Mouse (Mus musculus): ENCODE measurements around the gene Lhfpl5. TPM values are rescaled to one million over a fixed set of nuclear protein-coding genes. Genes with fewer than 3 reads are reported as not detected.

Gene Lhfpl5
- polyA plus RNA-seq, 1 experiment from 2014 or later, result 2.9 TPM

DNA sequence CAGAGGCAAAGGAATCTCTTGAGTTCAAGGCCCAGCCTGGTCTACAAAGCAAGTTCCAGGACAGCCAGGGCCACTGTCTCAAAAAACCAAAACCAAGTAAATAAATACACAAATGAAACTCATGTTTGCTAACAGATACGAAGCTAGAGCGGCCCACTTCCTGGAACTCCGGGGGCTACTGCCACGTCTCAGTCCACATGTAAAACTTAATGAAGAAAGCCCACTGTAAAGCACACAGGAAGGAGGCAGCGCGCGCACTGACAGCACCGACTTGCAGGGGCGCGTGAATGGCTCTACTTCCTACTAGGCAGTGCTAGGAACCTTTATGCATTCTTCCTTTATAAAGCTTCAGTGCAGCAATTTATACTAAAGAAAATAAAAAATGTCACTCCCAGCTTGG, 42.2 kb downstream of the Lhfpl5 start:
- H3K4me1 ChIP-seq, result peaks cover 41% of the 10 kb centered on the region
- 91% methylated on average over 10 of the region's 10 CpGs for WGBS
- H3K27me3 ChIP-seq, result no peaks in the 10 kb centered on the region
- H3K27ac ChIP-seq, result no peak overlapping the region; the same call in 1 of the 2 replicates
- H3K4me3 ChIP-seq, result no peak overlapping the region
- peaks cover 45% of the 10 kb centered on the region for H3K36me3 ChIP-seq (ENCODE audit: poor library complexity, severe bottlenecking)
- H3K9ac ChIP-seq, result no peak overlapping the region
- H3K9me3 ChIP-seq (replicated peaks), result no peaks in the 10 kb centered on the region
- ATAC-seq, result no peak
- H3K4me2 ChIP-seq, result no peak overlapping the region

DNA sequence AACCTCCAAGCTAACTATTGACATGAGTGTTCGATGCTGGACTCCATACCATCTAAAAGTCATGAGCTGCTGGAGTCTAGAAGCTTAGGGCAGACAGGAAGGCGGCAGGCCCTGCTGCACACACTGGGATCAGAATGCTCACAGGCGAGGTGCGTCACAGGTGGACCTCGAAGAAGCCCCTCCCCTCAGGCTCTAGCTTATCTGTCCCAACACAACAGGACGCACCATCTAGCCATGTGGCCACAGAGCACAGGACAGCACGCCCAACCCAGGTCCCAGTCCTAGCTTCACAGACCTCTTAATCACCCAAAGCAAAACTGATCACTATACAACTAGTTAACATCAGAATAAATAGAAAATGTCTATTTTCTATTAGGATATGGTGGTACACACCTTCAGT, 42.7 kb downstream of the Lhfpl5 start:
- WGBS, result 89% methylated on average over 7 of the region's 7 CpGs
- no peak for ATAC-seq
- Histone ChIP-seq H3K36me3 (ENCODE audit: poor library complexity, severe bottlenecking) (peaks cover 45% of the 10 kb centered on the region), H3K4me3 (no peak overlapping the region), H3K27ac (no peak overlapping the region), H3K4me1 (peaks cover 43% of the 10 kb centered on the region), H3K9ac (no peak overlapping the region), H3K27me3 (no peaks in the 10 kb centered on the region), H3K9me3 (replicated peaks) (no peaks in the 10 kb centered on the region), H3K4me2 (no peak overlapping the region)

DNA sequence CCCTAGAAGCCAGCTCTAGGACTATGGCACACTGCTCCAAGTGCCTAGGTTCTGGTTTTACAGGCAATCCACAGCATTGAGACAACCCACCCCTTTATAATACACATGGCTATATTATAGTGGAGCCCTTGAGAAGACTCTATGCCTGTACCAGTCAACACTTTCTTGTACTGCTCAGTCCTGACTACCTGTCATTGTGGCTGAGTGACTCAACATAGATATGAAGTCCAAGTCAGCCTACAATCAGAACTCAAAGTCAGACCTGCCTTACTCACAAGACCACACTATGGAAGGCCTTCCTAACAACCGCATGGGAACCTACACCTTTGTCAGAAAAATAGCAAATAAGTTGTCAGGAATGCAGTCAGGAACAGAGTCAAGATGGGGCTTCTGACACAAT, 43.3 kb downstream of the Lhfpl5 start:
- Histone ChIP-seq H3K9me3 (replicated peaks) (no peaks in the 10 kb centered on the region), H3K27ac (no peak overlapping the region), H3K4me1 (peaks cover 43% of the 10 kb centered on the region), H3K27me3 (no peaks in the 10 kb centered on the region), H3K4me2 (no peak overlapping the region), H3K9ac (no peak overlapping the region), H3K36me3 (ENCODE audit: poor library complexity, severe bottlenecking) (peaks cover 43% of the 10 kb centered on the region), H3K4me3 (no peak overlapping the region)
- WGBS, result 100% methylated on average over 1 of the region's 1 CpGs
- no peak for ATAC-seq

DNA sequence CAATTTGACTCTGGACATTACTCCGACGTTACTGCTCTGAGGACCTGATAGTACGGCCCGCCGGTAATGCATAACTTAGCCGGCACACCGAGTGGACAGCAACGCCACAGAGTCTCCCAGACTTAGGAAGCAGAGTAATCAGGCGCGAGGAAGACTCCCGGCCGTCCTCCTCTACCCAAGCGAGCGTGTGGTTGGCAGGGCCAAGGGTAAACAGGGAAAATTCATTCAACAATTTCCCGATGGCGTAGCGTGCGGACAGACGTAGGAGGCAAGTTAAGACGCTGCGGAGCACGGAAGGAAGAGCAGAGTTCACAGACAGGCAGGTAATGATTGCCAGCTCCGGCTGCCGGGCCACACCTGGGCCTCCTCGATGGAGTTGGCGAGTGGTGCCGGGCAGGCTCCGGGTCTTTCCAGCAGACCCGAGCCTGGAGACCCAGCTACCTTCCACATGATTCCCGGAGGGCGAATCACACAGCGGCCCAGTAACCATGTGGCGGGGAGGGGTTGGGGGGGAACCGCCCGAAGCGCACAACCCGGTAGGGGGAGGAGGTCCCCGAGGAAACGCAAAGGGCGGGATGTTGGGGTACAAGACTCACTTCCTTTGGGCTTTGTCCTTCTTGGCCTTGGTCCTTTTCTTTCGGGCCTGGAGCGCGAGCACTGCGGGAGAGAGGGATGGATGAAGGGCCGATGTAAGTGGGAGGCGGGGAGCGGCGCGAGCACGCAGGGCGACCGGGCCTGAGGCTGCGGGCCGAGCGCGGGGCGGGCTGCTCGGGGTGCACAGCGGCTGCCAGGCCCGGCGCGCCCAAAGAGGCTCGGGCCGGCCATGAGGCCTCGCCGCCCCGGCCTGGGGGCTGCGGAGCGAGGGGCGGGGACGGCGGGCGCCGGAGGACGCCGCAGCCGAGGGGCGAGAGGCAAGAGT, 46.2 kb downstream of the Lhfpl5 start:
- Histone ChIP-seq H3K4me2 (peak overlapping the region; percentile 93), H3K4me3 (peak overlapping the region; percentile 99), H3K27me3 (no peaks in the 10 kb centered on the region), H3K9ac (peak overlapping the region; percentile 98), H3K36me3 (ENCODE audit: poor library complexity, severe bottlenecking) (peaks cover 21% of the 10 kb centered on the region), H3K4me1 (peaks cover 43% of the 10 kb centered on the region), H3K9me3 (replicated peaks) (no peaks in the 10 kb centered on the region), H3K27ac (peak overlapping the region; percentile 88)
- ATAC-seq, result peak; percentile 77
- whole genome bisulfite sequencing, result under 1% methylated on average over 63 of the region's 78 CpGs

DNA sequence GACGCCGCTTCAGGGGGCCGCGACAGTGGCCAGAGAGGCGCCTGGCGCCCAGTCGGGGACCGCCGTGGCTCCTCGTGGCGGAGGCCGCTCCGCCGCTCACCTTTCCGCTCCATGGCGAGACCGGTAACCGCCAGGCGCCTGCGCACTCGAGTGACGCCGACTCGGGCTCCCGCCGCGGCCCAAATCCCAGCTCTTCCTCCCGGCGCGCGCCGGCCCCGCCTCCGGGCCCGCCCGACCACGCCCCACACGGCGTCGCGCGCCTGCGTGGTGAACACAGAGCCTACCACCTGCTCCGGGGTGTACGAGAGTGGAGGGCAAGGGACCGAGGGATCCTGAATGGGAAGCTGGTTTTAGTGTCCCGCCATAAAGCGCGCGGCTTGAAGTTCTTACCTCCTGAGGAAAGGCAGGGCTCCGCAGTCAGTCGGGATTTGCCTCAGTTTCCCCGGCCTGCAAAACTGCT, 46.9 kb downstream of the Lhfpl5 start, which contains the start of gene Srpk1:
Srpk1 (minus strand) TSS at position 410 of the 460 bp plus-strand sequence.
- Histone ChIP-seq H3K9me3 (replicated peaks) (no peaks in the 10 kb centered on the region), H3K9ac (peak within 1 kb of the TSS; percentile 98), H3K4me1 (peaks cover 43% of the 10 kb centered on the region), H3K4me2 (peak within 1 kb of the TSS; percentile 93), H3K27ac (peak within 1 kb of the TSS; percentile 88), H3K27me3 (no peaks in the 10 kb centered on the region), H3K4me3 (peak within 1 kb of the TSS; percentile 99), H3K36me3 (ENCODE audit: poor library complexity, severe bottlenecking) (peaks cover 21% of the 10 kb centered on the region)
- under 1% methylated on average over 42 of the region's 53 CpGs for WGBS
- peak; percentile 96 for ATAC-seq

DNA sequence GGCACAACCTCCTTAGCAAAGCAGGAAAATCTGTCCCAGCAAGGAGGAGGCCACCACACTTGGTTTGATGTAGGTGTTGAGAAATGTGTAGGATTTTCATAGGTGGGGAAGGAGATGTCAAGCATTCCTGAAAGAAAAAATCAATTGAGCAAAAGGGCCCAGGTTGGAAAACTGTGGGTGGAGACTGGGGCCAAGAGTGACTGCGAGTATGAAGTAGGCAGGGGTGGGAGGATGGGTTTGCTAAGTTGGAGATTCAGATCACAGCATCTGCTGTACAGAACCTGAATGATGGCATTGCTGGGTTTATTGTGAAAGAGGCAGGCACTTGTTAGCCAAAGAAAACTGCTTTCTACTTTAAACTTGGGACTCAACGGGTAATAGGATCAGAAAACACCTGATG, 49.4 kb downstream of the Lhfpl5 start:
- Histone ChIP-seq H3K27ac (no peak overlapping the region), H3K4me3 (no peak overlapping the region), H3K36me3 (ENCODE audit: poor library complexity, severe bottlenecking) (peaks cover 6% of the 10 kb centered on the region), H3K9ac (no peak overlapping the region), H3K27me3 (no peaks in the 10 kb centered on the region), H3K4me2 (no peak overlapping the region), H3K9me3 (replicated peaks) (no peaks in the 10 kb centered on the region), H3K4me1 (peaks cover 19% of the 10 kb centered on the region)
- WGBS, result 86% methylated on average over 2 of the region's 2 CpGs
- no peak for ATAC-seq

DNA sequence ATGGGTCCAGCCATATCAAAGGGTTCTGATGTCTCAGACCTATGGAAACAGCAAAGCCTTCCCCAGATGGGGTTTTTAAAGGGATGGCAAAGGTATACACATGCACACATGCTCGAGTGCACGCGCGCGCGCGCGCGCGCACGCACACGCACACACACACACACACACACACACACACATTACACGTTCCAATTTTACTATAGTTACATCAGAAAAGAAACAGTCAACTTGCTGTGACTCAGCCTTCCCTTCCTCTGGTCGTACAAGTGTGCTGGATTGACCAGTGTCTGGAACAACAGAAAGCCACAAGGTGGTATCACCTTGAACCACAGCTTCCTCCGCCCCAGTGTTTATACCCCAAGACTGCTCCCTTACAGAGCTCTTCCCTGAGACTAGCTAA, 49.9 kb downstream of the Lhfpl5 start:
- Histone ChIP-seq H3K9ac (no peak overlapping the region), H3K27ac (no peak overlapping the region), H3K4me3 (no peak overlapping the region), H3K4me2 (no peak overlapping the region), H3K27me3 (no peaks in the 10 kb centered on the region), H3K36me3 (ENCODE audit: poor library complexity, severe bottlenecking) (peaks cover 1% of the 10 kb centered on the region), H3K9me3 (replicated peaks) (no peaks in the 10 kb centered on the region), H3K4me1 (peaks cover 15% of the 10 kb centered on the region)
- no peak for ATAC-seq
- WGBS, result 93% methylated on average over 15 of the region's 15 CpGs

DNA sequence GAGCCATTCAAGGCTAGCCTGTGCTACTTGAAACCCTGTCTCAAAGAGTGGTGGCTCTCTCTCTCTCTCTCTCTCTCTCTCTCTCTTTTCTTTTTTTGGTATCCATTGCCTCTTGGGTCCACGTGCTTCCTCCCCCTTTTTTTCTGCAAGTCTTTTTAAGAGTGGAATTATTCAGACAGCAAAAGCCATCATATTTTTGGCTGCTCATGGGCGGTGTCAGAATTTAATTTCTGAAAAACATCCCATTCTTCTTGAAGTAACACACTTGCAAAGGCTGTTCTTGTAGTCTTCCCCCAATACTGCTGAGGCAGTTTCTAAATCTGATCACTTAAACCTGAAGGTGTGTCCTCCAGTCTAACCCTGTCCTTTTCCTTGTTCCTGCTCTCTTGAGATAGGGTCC, 51.5 kb downstream of the Lhfpl5 start:
- no peak overlapping the region for H3K4me3 ChIP-seq
- ATAC-seq, result no peak
- peaks cover 3% of the 10 kb centered on the region; the same call in 1 of the 2 replicates for H3K4me1 ChIP-seq
- H3K36me3 ChIP-seq (ENCODE audit: poor library complexity, severe bottlenecking), result no peaks in the 10 kb centered on the region
- no peak overlapping the region for H3K9ac ChIP-seq
- H3K4me2 ChIP-seq, result no peak overlapping the region
- no peaks in the 10 kb centered on the region for H3K9me3 ChIP-seq (replicated peaks)
- no peaks in the 10 kb centered on the region for H3K27me3 ChIP-seq
- 78% methylated on average over 2 of the region's 2 CpGs for WGBS
- H3K27ac ChIP-seq, result no peak overlapping the region

DNA sequence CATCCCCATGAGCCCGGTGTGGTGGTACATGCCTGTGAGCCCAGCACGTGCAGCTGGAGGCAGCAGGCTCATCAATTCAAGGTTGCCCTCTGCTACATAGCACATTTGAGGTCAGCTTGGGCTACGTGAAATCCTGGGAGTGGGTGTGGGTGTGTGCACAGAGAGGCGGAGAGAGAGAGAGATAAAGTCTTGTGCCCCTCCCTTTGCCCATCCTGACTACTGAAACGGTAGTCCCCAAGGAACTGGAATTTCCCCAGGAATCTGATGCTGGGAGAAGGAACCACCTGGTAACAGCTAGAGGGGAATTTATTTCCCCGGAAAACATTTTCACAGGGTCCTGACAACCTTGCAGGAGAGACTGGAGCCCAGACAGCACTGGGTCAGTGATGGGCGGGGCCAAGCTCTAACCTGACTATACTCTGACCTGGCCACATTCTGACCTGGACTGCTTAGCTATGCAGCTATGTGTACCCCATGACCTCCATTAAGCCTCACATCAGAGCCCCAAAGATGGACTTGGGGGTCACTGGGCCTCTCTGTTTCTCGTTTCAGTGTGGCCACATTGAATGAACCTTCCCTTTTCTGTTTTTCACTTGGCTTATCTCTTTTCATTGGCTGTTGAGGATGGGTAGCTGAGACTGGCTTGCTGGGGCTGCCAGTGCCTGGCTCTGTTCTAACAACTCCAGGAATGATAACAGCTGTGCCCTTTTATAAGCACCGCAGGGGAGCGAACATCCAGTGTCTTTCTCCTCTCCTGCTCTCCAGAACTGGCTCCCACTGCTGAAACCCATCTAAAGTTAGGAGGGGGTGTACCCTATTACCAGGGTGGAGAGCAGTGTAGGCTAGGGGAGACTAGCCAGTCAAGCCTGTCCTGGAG, 53.0 kb downstream of the Lhfpl5 start:
- Histone ChIP-seq H3K9me3 (replicated peaks) (no peaks in the 10 kb centered on the region), H3K4me1 (no peaks in the 10 kb centered on the region), H3K9ac (no peak overlapping the region), H3K27me3 (no peaks in the 10 kb centered on the region), H3K4me3 (no peak overlapping the region), H3K36me3 (ENCODE audit: poor library complexity, severe bottlenecking) (no peaks in the 10 kb centered on the region), H3K27ac (no peak overlapping the region), H3K4me2 (no peak overlapping the region)
- WGBS, result 75% methylated on average over 10 of the region's 10 CpGs
- ATAC-seq, result no peak

DNA sequence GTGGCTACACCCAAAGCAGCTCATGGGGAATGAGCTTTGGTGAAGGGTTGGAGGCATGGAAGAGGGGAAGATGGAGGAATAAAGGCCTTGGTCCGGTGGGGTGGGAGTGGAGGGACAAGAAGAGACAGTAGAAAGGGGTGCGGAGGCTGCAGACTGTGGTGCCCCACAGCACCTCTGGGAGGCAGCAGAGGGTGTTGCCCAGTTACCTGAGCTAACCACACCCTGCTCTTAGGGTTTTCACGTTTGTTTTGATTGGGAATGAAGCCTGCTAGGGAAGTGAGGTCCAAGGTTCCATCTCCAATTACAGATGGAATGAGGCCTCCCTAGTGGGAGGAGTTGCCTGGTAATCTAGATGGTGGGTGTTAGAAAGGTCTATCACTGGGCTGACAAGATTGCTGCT, 53.7 kb downstream of the Lhfpl5 start:
- Histone ChIP-seq H3K4me3 (no peak overlapping the region), H3K27me3 (no peaks in the 10 kb centered on the region), H3K27ac (no peak overlapping the region), H3K36me3 (ENCODE audit: poor library complexity, severe bottlenecking) (no peaks in the 10 kb centered on the region), H3K4me2 (no peak overlapping the region), H3K4me1 (no peaks in the 10 kb centered on the region), H3K9me3 (replicated peaks) (no peaks in the 10 kb centered on the region), H3K9ac (no peak overlapping the region)
- 69% methylated on average over 3 of the region's 3 CpGs for WGBS
- ATAC-seq, result no peak
